Mouse (Mus musculus): Measurements from ENCODE around the gene Pla2g2d.

Gene Pla2g2d

DNA sequence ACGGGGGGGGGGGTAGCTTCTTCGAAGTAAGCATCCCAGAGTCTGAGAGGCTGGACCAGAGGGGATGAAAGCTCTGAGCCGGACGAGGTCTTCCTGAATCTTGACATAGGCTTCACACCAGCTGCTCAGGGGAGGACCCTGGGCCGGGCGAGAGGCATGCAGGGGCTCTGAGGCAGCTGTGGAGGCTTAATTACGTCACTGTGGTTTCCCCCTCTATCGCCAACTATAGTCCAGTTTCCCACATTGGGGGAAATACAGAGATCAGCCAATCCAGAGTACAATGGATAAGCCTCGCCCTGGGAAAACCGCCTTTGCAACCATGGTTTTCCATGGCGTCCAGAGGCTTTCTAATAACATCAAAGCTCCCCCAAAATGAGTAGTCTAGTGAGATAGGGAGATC is 51.6 kb downstream of the Pla2g2d start:
- no peak for DNase-seq (ENCODE audit: low read depth)

Measured in induced T-regulatory cell, adult 2 months (primary cell).